Mouse (Mus musculus): Measurements from ENCODE around the gene Sptbn1. TPM values are rescaled to one million over a fixed set of nuclear protein-coding genes. Genes with fewer than 3 reads are reported as not detected.

The Sptbn1 gene
- total and polyA plus RNA-seq, 3 experiments = 7.7 to 95.8 (median 84.1) TPM

GRCm38 (mm10) chr11:30176111-30176510 is 91.9 kb downstream of the Sptbn1 start:
- no peak for ATAC-seq (ENCODE audit: extremely low read depth, insufficient number of reproducible peaks, low FRiP score, poor library complexity, severe bottlenecking)

GRCm38 (mm10) chr11:30175623-30176022 is 92.4 kb downstream of the Sptbn1 start:
- no peaks in the 10 kb centered on the region for H3K27me3 ChIP-seq (ENCODE audit: insufficient read depth, low read length)
- no peak for ATAC-seq (ENCODE audit: extremely low read depth, insufficient number of reproducible peaks, low FRiP score, poor library complexity, severe bottlenecking)
- H3K36me3 ChIP-seq (replicated peaks) = peaks cover 14% of the 10 kb centered on the region
- no peak overlapping the region for H3K4me3 ChIP-seq (ENCODE audit: low read depth, low read length)
- H3K9me3 ChIP-seq (replicated peaks) = no peaks in the 10 kb centered on the region
- TF ChIP-seq GATA1 (IDR thresholded peaks at IDR 0.05; ENCODE audit: borderline replicate concordance, low read length) = no peak
- H3K4me1 ChIP-seq (ENCODE audit: insufficient read depth, low read depth, low read length) = peaks cover 54% of the 10 kb centered on the region
- no peak for DNase-seq (ENCODE audit: low spot score)

More at GRCm38 (mm10) chr11:30176111-30176510, 91.9 kb downstream of the Sptbn1 start:
- no peak for TF ChIP-seq GATA1 (IDR thresholded peaks at IDR 0.05; ENCODE audit: borderline replicate concordance, low read length)
- no peak for TF ChIP-seq POLR2AphosphoS5 (IDR thresholded peaks at IDR 0.05; ENCODE audit: insufficient replicate concordance, low read depth, low read length)
- TF ChIP-seq GATA2 (IDR thresholded peaks at IDR 0.05; ENCODE audit: borderline replicate concordance, low read depth, low read length) = no peak
- no peak for TF ChIP-seq CTCF (IDR thresholded peaks at IDR 0.05; ENCODE audit: low read depth, low read length)
- TF ChIP-seq TAL1 (conservative IDR thresholded peaks at IDR 0.05; ENCODE audit: low read depth, low read length) = no peak
- DNase-seq (ENCODE audit: low spot score) = no peak
- Histone ChIP-seq H3K4me3 (ENCODE audit: low read depth, low read length) (no peak overlapping the region), H3K36me3 (replicated peaks) (peaks cover 15% of the 10 kb centered on the region), H3K27me3 (ENCODE audit: insufficient read depth, low read length) (no peaks in the 10 kb centered on the region), H3K4me1 (ENCODE audit: insufficient read depth, low read depth, low read length) (peaks cover 54% of the 10 kb centered on the region), H3K9me3 (replicated peaks) (no peaks in the 10 kb centered on the region)

- no peak for DNase-seq (ENCODE audit: low spot score)
- peaks cover 16% of the 10 kb centered on the region for H3K36me3 ChIP-seq (replicated peaks)
- TF ChIP-seq CTCF (IDR thresholded peaks at IDR 0.05; ENCODE audit: low read depth, low read length) = no peak
- TF ChIP-seq POLR2AphosphoS5 (IDR thresholded peaks at IDR 0.05; ENCODE audit: insufficient replicate concordance, low read depth, low read length) = no peak
- no peak for TF ChIP-seq GATA2 (IDR thresholded peaks at IDR 0.05; ENCODE audit: borderline replicate concordance, low read depth, low read length)
- TF ChIP-seq TAL1 (conservative IDR thresholded peaks at IDR 0.05; ENCODE audit: low read depth, low read length) = no peak
- TF ChIP-seq GATA1 (IDR thresholded peaks at IDR 0.05; ENCODE audit: borderline replicate concordance, low read length) = no peak
- no peaks in the 10 kb centered on the region for H3K9me3 ChIP-seq (replicated peaks)
- H3K27me3 ChIP-seq (ENCODE audit: insufficient read depth, low read length) = no peaks in the 10 kb centered on the region
- ATAC-seq (ENCODE audit: extremely low read depth, insufficient number of reproducible peaks, low FRiP score, poor library complexity, severe bottlenecking) = no peak
- peaks cover 55% of the 10 kb centered on the region for H3K4me1 ChIP-seq (ENCODE audit: insufficient read depth, low read depth, low read length)
- no peak overlapping the region for H3K4me3 ChIP-seq (ENCODE audit: low read depth, low read length)
These were observed 96.3 kb downstream of the Sptbn1 start for GRCm38 (mm10) chr11:30171586-30172178.

GRCm38 (mm10) chr11:30171184-30171583 is 96.8 kb downstream of the Sptbn1 start:
- Histone ChIP-seq H3K4me1 (ENCODE audit: insufficient read depth, low read depth, low read length) (peaks cover 54% of the 10 kb centered on the region), H3K9me3 (replicated peaks) (no peaks in the 10 kb centered on the region), H3K27me3 (ENCODE audit: insufficient read depth, low read length) (no peaks in the 10 kb centered on the region), H3K4me3 (ENCODE audit: low read depth, low read length) (no peak overlapping the region), H3K36me3 (replicated peaks) (peaks cover 13% of the 10 kb centered on the region)
- DNase-seq (ENCODE audit: low spot score) (no peak), ATAC-seq (ENCODE audit: extremely low read depth, insufficient number of reproducible peaks, low FRiP score, poor library complexity, severe bottlenecking) (no peak)
- TF ChIP-seq CTCF (IDR thresholded peaks at IDR 0.05; ENCODE audit: low read depth, low read length) (no peak), TAL1 (conservative IDR thresholded peaks at IDR 0.05; ENCODE audit: low read depth, low read length) (no peak), GATA2 (IDR thresholded peaks at IDR 0.05; ENCODE audit: borderline replicate concordance, low read depth, low read length) (no peak), GATA1 (IDR thresholded peaks at IDR 0.05; ENCODE audit: borderline replicate concordance, low read length) (no peak), POLR2AphosphoS5 (IDR thresholded peaks at IDR 0.05; ENCODE audit: insufficient replicate concordance, low read depth, low read length) (no peak)

GRCm38 (mm10) chr11:30166551-30166922 is 101.4 kb downstream of the Sptbn1 start:
- H3K36me3 ChIP-seq (replicated peaks) = peaks cover 18% of the 10 kb centered on the region
- H3K4me1 ChIP-seq (ENCODE audit: insufficient read depth, low read depth, low read length) = peaks cover 78% of the 10 kb centered on the region
- no peaks in the 10 kb centered on the region for H3K9me3 ChIP-seq (replicated peaks)
- H3K27me3 ChIP-seq (ENCODE audit: insufficient read depth, low read length) = no peaks in the 10 kb centered on the region
- no peak for TF ChIP-seq GATA1 (IDR thresholded peaks at IDR 0.05; ENCODE audit: borderline replicate concordance, low read length)
- DNase-seq (ENCODE audit: low spot score) (no peak), ATAC-seq (ENCODE audit: extremely low read depth, insufficient number of reproducible peaks, low FRiP score, poor library complexity, severe bottlenecking) (peak; percentile 30; the same call in 1 of the 2 replicates)
- H3K4me3 ChIP-seq (ENCODE audit: low read depth, low read length) = peak overlapping the region; percentile 25; the same call in 1 of the 2 replicates

- H3K36me3 ChIP-seq (replicated peaks) = peaks cover 20% of the 10 kb centered on the region
- no peak overlapping the region; the same call in 1 of the 2 replicates for H3K4me3 ChIP-seq (ENCODE audit: low read depth, low read length)
- peak; percentile 96 for TF ChIP-seq TAL1 (conservative IDR thresholded peaks at IDR 0.05; ENCODE audit: low read depth, low read length)
- no peak for TF ChIP-seq CTCF (IDR thresholded peaks at IDR 0.05; ENCODE audit: low read depth, low read length)
- H3K9me3 ChIP-seq (replicated peaks) = no peaks in the 10 kb centered on the region
- peak; percentile 98 for ATAC-seq (ENCODE audit: extremely low read depth, insufficient number of reproducible peaks, low FRiP score, poor library complexity, severe bottlenecking)
- H3K4me1 ChIP-seq (ENCODE audit: insufficient read depth, low read depth, low read length) = peaks cover 79% of the 10 kb centered on the region
- no peaks in the 10 kb centered on the region for H3K27me3 ChIP-seq (ENCODE audit: insufficient read depth, low read length)
- DNase-seq (ENCODE audit: low spot score) = peak; percentile 53
These were observed 102.0 kb downstream of the Sptbn1 start for GRCm38 (mm10) chr11:30165861-30166550.

All from G1E (cell line).